Mouse (Mus musculus) erythroblast, embryonic 14.5 days (primary cell): ENCODE data around the gene Togaram2.

Experiments
- GATA1 ChIP-seq: IDR thresholded peaks from 2 replicates; pipeline ENCODE4 v1.6.1; 2012; ENCODE audit warnings: low read length, inconsistent platforms, mixed read lengths
- TAL1 ChIP-seq: IDR thresholded peaks from 3 replicates; pipeline ENCODE4 v1.6.1; 2012; ENCODE audit warnings: low read length, inconsistent platforms, mixed read lengths

DNA sequence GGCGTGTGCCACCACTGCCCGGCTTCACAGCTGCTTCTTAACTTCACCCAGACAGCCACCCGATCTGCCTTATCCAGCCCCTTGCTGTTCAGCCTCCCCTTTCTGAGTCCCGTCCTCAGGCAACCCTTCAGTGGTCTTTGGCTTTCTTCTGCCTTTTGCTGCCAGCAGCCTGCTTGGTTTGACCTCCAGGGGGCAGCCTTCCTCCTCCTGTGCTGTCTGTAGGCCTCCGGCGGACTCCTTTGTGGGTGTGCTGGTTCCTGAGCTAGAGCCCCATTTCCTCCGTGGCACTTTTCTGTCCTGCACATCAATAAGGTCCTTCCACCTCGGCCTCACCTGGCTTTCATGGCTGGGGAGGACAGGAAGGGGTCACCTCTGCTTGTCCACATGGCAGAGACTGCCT lies 20.7 kb downstream of the Togaram2 start:
- no peak for TF ChIP-seq GATA1
- TF ChIP-seq TAL1, result no peak
